Mouse (Mus musculus) CH12.LX (cell line): ENCODE measurements around the gene Plbd2. TPM values are rescaled to one million over a fixed set of nuclear protein-coding genes. Genes with fewer than 3 reads are reported as not detected.

Source experiments
- DNase-seq: peaks from one replicate; pipeline ENCODE4 v3.0.0-alpha.2; 2013; ENCODE audit errors: extremely low read depth
- H3K27ac ChIP-seq: 2 replicates; pipeline ENCODE4 v1.5.1; 2012; ENCODE audit warnings: low read depth, mild to moderate bottlenecking, control low read depth, moderate library complexity; ENCODE audit not compliant: insufficient read depth
- H3K27me3 ChIP-seq: replicated peaks from 2 replicates; pipeline ENCODE3; 2012; ENCODE audit warnings: inconsistent platforms
- H3K36me3 ChIP-seq, 2 experiments: replicated peaks in 1 of 2; 2 replicates each; pipeline versions ENCODE3 to v1.6.1; 2012; ENCODE audit warnings: inconsistent platforms in 1 of 2, low read length in 1 of 2, mild to moderate bottlenecking in 1 of 2, mixed read lengths in 1 of 2, moderate library complexity in 1 of 2; ENCODE audit not compliant: control insufficient read depth in 1 of 2, insufficient read depth in 1 of 2
- H3K4me1 ChIP-seq, 2 experiments: 2 replicates each; pipeline ENCODE4 v1.6.1; 2012; ENCODE audit warnings: inconsistent platforms in 1 of 2, moderate library complexity in 1 of 2; ENCODE audit not compliant: insufficient read depth in 2 of 2, control insufficient read depth in 1 of 2
- H3K4me2 ChIP-seq: 2 replicates; pipeline ENCODE4 v1.6.1; 2012; ENCODE audit warnings: low read depth, mild to moderate bottlenecking, control low read depth; ENCODE audit not compliant: poor library complexity, insufficient read depth, severe bottlenecking
- H3K4me3 ChIP-seq, 3 experiments: fragments of 150-350 bp in 1 of 3; sonication (generic) in 1 of 3; replicated peaks in 1 of 3; 2 replicates each; pipeline versions ENCODE3 to v1.5.1; 2011 to 2012; ENCODE audit warnings: low read depth in 2 of 3, low read length in 2 of 3, mild to moderate bottlenecking in 2 of 3, moderate library complexity in 2 of 3, control low read depth in 1 of 3, improper control_type of control experiment in 1 of 3, inconsistent platforms in 1 of 3, mixed read lengths in 1 of 3; ENCODE audit not compliant: poor library complexity in 1 of 3
- H3K79me2 ChIP-seq: replicated peaks from 2 replicates; pipeline ENCODE4 v1.6.1; 2012; ENCODE audit warnings: mild to moderate bottlenecking, moderate library complexity; ENCODE audit not compliant: control insufficient read depth, poor library complexity, insufficient read depth, severe bottlenecking; ENCODE audit errors: extremely low read depth
- H3K9ac ChIP-seq: 2 replicates; pipeline ENCODE4 v1.6.1; 2012; ENCODE audit warnings: low read depth, mild to moderate bottlenecking, control low read depth, moderate library complexity; ENCODE audit not compliant: insufficient read depth
- H3K9me3 ChIP-seq: replicated peaks from 2 replicates; pipeline ENCODE3; 2012; ENCODE audit warnings: low read length, inconsistent platforms, mixed read lengths
- BHLHE40 ChIP-seq: IDR thresholded peaks from 2 replicates; pipeline ENCODE4 v1.6.1; 2011; ENCODE audit warnings: mild to moderate bottlenecking, low read depth, low read length, improper control_type of control experiment
- CHD1 ChIP-seq: IDR thresholded peaks from 2 replicates; pipeline ENCODE4 v1.6.1; 2012; ENCODE audit warnings: low read depth, low read length, improper control_type of control experiment, inconsistent platforms
- CHD2 ChIP-seq: IDR thresholded peaks from 2 replicates; pipeline ENCODE4 v1.6.1; 2011; ENCODE audit warnings: low read length, improper control_type of control experiment
- CTCF ChIP-seq, 2 experiments: IDR thresholded peaks in 1 of 2; conservative IDR thresholded peaks in 1 of 2; 2 replicates each; pipeline ENCODE4 v1.5.1; 2011 to 2012; ENCODE audit warnings: low read depth in 2 of 2, low read length in 2 of 2, improper control_type of control experiment in 1 of 2, inconsistent platforms in 1 of 2, mild to moderate bottlenecking in 1 of 2, moderate library complexity in 1 of 2
- ELF1 ChIP-seq: IDR thresholded peaks from 2 replicates; pipeline ENCODE4 v1.6.1; 2014; ENCODE audit warnings: low read depth, mild to moderate bottlenecking, inconsistent platforms, low read length, improper control_type of control experiment
- EP300 ChIP-seq: IDR thresholded peaks from 2 replicates; pipeline ENCODE4 v1.6.1; 2011; ENCODE audit warnings: low read length, improper control_type of control experiment
- ETS1 ChIP-seq: conservative IDR thresholded peaks from 2 replicates; pipeline ENCODE4 v1.6.1; 2012; ENCODE audit warnings: low read depth, mild to moderate bottlenecking, inconsistent platforms, low read length, improper control_type of control experiment, moderate library complexity
- IRF4 ChIP-seq: IDR thresholded peaks from 2 replicates; pipeline ENCODE4 v1.6.1; 2014; ENCODE audit warnings: low read depth, mild to moderate bottlenecking, inconsistent platforms, low read length, improper control_type of control experiment
- JUN ChIP-seq: IDR thresholded peaks from 2 replicates; pipeline ENCODE4 v1.6.1; 2011; ENCODE audit warnings: low read depth, mild to moderate bottlenecking, low read length, improper control_type of control experiment, moderate library complexity; ENCODE audit not compliant: insufficient read depth
- JUND ChIP-seq: conservative IDR thresholded peaks from 2 replicates; pipeline ENCODE4 v1.6.1; 2011; ENCODE audit warnings: low read depth, low read length, improper control_type of control experiment
- KAT2A ChIP-seq: IDR thresholded peaks from 2 replicates; pipeline ENCODE4 v1.6.1; 2012; ENCODE audit warnings: low read length, improper control_type of control experiment, inconsistent platforms; ENCODE audit not compliant: insufficient replicate concordance
- MAFK ChIP-seq: IDR thresholded peaks from 2 replicates; pipeline ENCODE4 v1.6.1; 2011; ENCODE audit warnings: low read length, improper control_type of control experiment; ENCODE audit not compliant: insufficient replicate concordance
- MAZ ChIP-seq: IDR thresholded peaks from 2 replicates; pipeline ENCODE4 v1.6.1; 2012; ENCODE audit warnings: low read depth, mild to moderate bottlenecking, inconsistent platforms, low read length, improper control_type of control experiment, moderate library complexity
- MEF2A ChIP-seq: IDR thresholded peaks from 2 replicates; pipeline ENCODE4 v1.6.1; 2014; ENCODE audit warnings: low read depth, mild to moderate bottlenecking, inconsistent platforms, low read length, improper control_type of control experiment, borderline replicate concordance
- MXI1 ChIP-seq: IDR thresholded peaks from 2 replicates; pipeline ENCODE4 v1.6.1; 2011; ENCODE audit warnings: mild to moderate bottlenecking, low read depth, low read length, improper control_type of control experiment
- MYC ChIP-seq: IDR thresholded peaks from 2 replicates; pipeline ENCODE4 v1.6.1; 2011; ENCODE audit warnings: low read depth, mild to moderate bottlenecking, improper control_type of control experiment, low read length
- NELFE ChIP-seq: IDR thresholded peaks from 2 replicates; pipeline ENCODE4 v1.6.1; 2011; ENCODE audit warnings: low read depth, low read length, improper control_type of control experiment
- NRF1 ChIP-seq: IDR thresholded peaks from 2 replicates; pipeline ENCODE4 v1.6.1; 2014; ENCODE audit warnings: low read depth, mild to moderate bottlenecking, inconsistent platforms, low read length, improper control_type of control experiment, moderate library complexity
- PAX5 ChIP-seq: IDR thresholded peaks from 2 replicates; pipeline ENCODE4 v1.6.1; 2012; ENCODE audit warnings: low read length, inconsistent platforms, mixed read lengths
- POLR2AphosphoS2 ChIP-seq: IDR thresholded peaks from 2 replicates; pipeline ENCODE4 v1.6.1; 2011; ENCODE audit warnings: low read depth, low read length, improper control_type of control experiment
- RCOR1 ChIP-seq: conservative IDR thresholded peaks from 2 replicates; pipeline ENCODE4 v1.6.1; 2012; ENCODE audit warnings: low read depth, mild to moderate bottlenecking, inconsistent platforms, low read length, improper control_type of control experiment
- USF1 ChIP-seq: IDR thresholded peaks from 2 replicates; pipeline ENCODE4 v1.6.1; 2014; ENCODE audit warnings: low read depth, mild to moderate bottlenecking, inconsistent platforms, low read length, improper control_type of control experiment
- USF2 ChIP-seq: conservative IDR thresholded peaks from 2 replicates; pipeline ENCODE4 v1.6.1; 2011; ENCODE audit warnings: low read depth, low read length, improper control_type of control experiment
- ZKSCAN1 ChIP-seq: IDR thresholded peaks from 2 replicates; pipeline ENCODE4 v1.6.1; 2012; ENCODE audit warnings: low read depth, inconsistent platforms, low read length, improper control_type of control experiment, borderline replicate concordance
- ZMIZ1 ChIP-seq: IDR thresholded peaks from 2 replicates; pipeline ENCODE4 v1.6.1; 2012; ENCODE audit warnings: low read depth, mild to moderate bottlenecking, inconsistent platforms, low read length, improper control_type of control experiment
- dilution Hi-C: fragments of 300-500 bp; cut with MboI; formaldehyde crosslinking; loops from 2 replicates; pipeline ENCODE4 v1.14.3; 2020; ENCODE audit warnings: low sequenced_read_pairs; ENCODE audit not compliant: extremely low pct_unique_long_range_greater_than_20kb, extremely low pct_ligation_motif_present
- in situ Hi-C: fragments of 300-500 bp; cut with MboI; formaldehyde crosslinking; loops from 3 replicates; pipeline ENCODE4 v1.14.3; 2019; ENCODE audit warnings: low sequenced_read_pairs, low pct_ligation_motif_present, low pct_unique_long_range_greater_than_20kb, mixed read lengths
- polyA plus RNA-seq: library from polyadenylated mRNA; unstranded; fragments of >175 nt; gene quantifications from 2 replicates; pipeline ENCODE4 v1.2.1, GENCODE M21; 2012; ENCODE audit warnings: low read depth; ENCODE audit not compliant: insufficient read length
- total RNA-seq, 2 experiments: library from RNA; depleted of rRNA; stranded (reverse); fragments of 300-350 nt in 1 of 2; fragments of >200 nt in 1 of 2; gene quantifications; 2 replicates each; pipeline ENCODE4 v1.2.3; 2012 to 2014

The Plbd2 gene
- total and polyA plus RNA-seq, 3 experiments: 9.0 to 28.8 (median 21.3) TPM

DNA sequence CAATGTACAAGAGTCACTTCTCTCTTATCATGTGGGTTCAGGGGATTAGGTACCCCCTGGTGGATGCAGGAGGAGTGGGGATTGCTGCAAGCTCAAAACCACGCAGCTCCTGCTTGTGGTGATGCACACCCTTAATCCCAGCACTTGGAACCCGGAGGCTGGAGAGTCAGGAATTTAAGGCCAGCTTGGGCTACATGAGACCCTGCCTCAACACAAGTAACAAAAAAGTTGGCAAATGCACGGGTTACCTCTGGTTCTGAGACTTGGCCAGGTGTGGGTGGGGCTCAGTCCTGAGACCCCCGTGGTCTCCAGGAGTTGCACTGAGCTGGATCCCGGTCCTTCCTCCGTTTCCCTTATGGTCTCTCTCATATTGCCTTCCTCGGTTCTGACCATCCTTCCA is 12.0 kb upstream of the Plbd2 start:
- Histone ChIP-seq H3K27ac (no peak overlapping the region), H3K4me3 (no peak overlapping the region), H3K36me3 (peaks cover 0 to 27% of the 10 kb centered on the region in 2 experiments), H3K9ac (no peak overlapping the region), H3K9me3 (no peaks in the 10 kb centered on the region), H3K4me1 (peaks cover 23 to 69% of the 10 kb centered on the region in 2 experiments), H3K79me2 (no peaks in the 10 kb centered on the region), H3K4me2 (no peak overlapping the region), H3K27me3 (no peaks in the 10 kb centered on the region)
- TF ChIP-seq MYC (no peak), ZKSCAN1 (no peak), RCOR1 (no peak), MEF2A (no peak), MAZ (no peak), JUND (no peak), EP300 (no peak), USF1 (no peak), POLR2AphosphoS2 (no peak), NELFE (no peak), ELF1 (no peak), CHD1 (no peak), JUN (no peak), PAX5 (no peak), IRF4 (no peak), NRF1 (no peak), ZMIZ1 (no peak)
- dilution Hi-C loops (no loop called here), in situ Hi-C loops (loop anchor here (5.0 to 25.0 kb wide), 2 partner anchors 92 to 197 kb away; partner anchors contain the start of gene Dtx1)
- DNase-seq: no peak

DNA sequence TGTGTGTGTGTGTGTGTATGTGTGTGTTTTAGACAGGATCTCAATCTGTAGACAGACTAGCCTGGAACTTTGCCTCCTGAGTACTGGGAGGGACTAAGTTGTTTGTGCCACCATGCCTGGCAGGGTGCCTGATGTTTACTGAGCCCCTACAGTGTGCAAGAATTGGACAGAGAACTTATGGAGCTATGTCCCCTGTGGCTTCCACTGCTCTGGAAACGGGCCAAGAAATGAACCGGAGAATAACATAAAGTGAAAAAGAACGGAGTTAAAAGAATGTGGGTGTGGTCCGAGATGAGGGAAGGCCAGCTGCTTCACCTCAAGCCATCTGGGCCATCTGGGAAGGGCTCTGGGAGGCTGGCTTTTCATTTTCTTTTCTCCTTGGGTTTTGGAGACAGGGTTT is 11.3 kb upstream of the Plbd2 start:
- no peaks in the 10 kb centered on the region for H3K27me3 ChIP-seq
- no peak overlapping the region for H3K4me2 ChIP-seq
- dilution Hi-C loops (no loop called here), in situ Hi-C loops (loop anchor here (5.0 to 25.0 kb wide), 2 partner anchors 93 to 198 kb away; partner anchors contain the start of gene Dtx1)
- H3K27ac ChIP-seq: no peak overlapping the region
- no peak for DNase-seq
- H3K9ac ChIP-seq: no peak overlapping the region
- no peak overlapping the region for H3K4me3 ChIP-seq
- no peaks in the 10 kb centered on the region for H3K79me2 ChIP-seq
- TF ChIP-seq USF2 (no peak), ETS1 (no peak), MXI1 (no peak), CTCF (conservative IDR thresholded peaks at IDR 0.05 in 1 of 2, IDR thresholded peaks at IDR 0.05 in 1 of 2; ENCODE audit: low read depth in 2 of 2, low read length in 2 of 2) (no peak), ZMIZ1 (no peak), IRF4 (no peak), KAT2A (no peak), BHLHE40 (no peak), CHD2 (no peak), MYC (no peak), MAFK (no peak), JUND (no peak)
- H3K36me3 ChIP-seq: peaks cover 0 to 21% of the 10 kb centered on the region in 2 experiments
- H3K9me3 ChIP-seq: no peaks in the 10 kb centered on the region
- H3K4me1 ChIP-seq: peaks cover 26 to 75% of the 10 kb centered on the region in 2 experiments
